Mouse (Mus musculus): Measurements from ENCODE around the gene Barx1. TPM values are rescaled to one million over a fixed set of nuclear protein-coding genes. Genes with fewer than 3 reads are reported as not detected.

Gene Barx1
- polyA plus RNA-seq, 2 experiments: 0.11 to 0.49 TPM

- DNase-seq (ENCODE audit: low read depth in 3 of 3, low spot score in 3 of 3): peak; percentile 70
- Histone ChIP-seq H3K9me3 (ENCODE audit: control insufficient read depth, low read length) (no peaks in the 10 kb centered on the region), H3K27me3 (ENCODE audit: control insufficient read depth, insufficient read depth, low read length) (peaks cover 16% of the 10 kb centered on the region), H3K4me1 (replicated peaks; ENCODE audit: control insufficient read depth in 2 of 2, insufficient read depth in 2 of 2, low read length in 1 of 2) (peaks cover 2% of the 10 kb centered on the region in 2 experiments; a peak in 2 of 4 replicates), H3K4me2 (ENCODE audit: low read depth) (peak within 1 kb of the TSS; percentile 72), H3K36me3 (replicated peaks; ENCODE audit: control insufficient read depth, insufficient read depth, low read depth) (no peaks in the 10 kb centered on the region), H3K9ac (replicated peaks) (peak within 1 kb of the TSS; percentile 14; the same call in 1 of the 2 replicates), H3K27ac (no peak within 1 kb of the TSS), H3K4me3 (ENCODE audit: insufficient read depth in 1 of 2, low read depth in 2 of 2, low read length in 2 of 2) (peak within 1 kb of the TSS; percentile 48 to 50)
- no peak for TF ChIP-seq CTCF (IDR thresholded peaks at IDR 0.05; ENCODE audit: low read depth)
- TF ChIP-seq EP300 (IDR thresholded peaks at IDR 0.05; ENCODE audit: low read depth): no peak
- 4% methylated on average over 68 of the region's 76 CpGs for WGBS (ENCODE audit: insufficient replicate concordance)
- peak; percentile 99 for ATAC-seq (ENCODE audit: insufficient read depth)
These were observed 37.2 kb upstream of the Barx1 start, which contains the start of gene Ptpdc1 for GRCm38 (mm10) chr13:48625433-48626184. Gene Ptpdc1 (minus strand): TSS chr13:48625664.

GRCm38 (mm10) chr13:48631691-48632090 is 31.1 kb upstream of the Barx1 start:
- TF ChIP-seq CTCF (IDR thresholded peaks at IDR 0.05; ENCODE audit: low read depth) (no peak), EP300 (IDR thresholded peaks at IDR 0.05; ENCODE audit: low read depth) (no peak)
- H3K4me2 ChIP-seq (ENCODE audit: low read depth): no peak overlapping the region
- no peak overlapping the region for H3K4me3 ChIP-seq (ENCODE audit: insufficient read depth in 1 of 2, low read depth in 2 of 2, low read length in 2 of 2)
- H3K27me3 ChIP-seq (ENCODE audit: control insufficient read depth, insufficient read depth, low read length): no peaks in the 10 kb centered on the region; the same call in none of the 2 replicates
- no peak for ATAC-seq (ENCODE audit: insufficient read depth)
- no peaks in the 10 kb centered on the region for H3K9me3 ChIP-seq (ENCODE audit: control insufficient read depth, low read length)
- no peaks in the 10 kb centered on the region for H3K36me3 ChIP-seq (replicated peaks; ENCODE audit: control insufficient read depth, insufficient read depth, low read depth)
- no peak for DNase-seq (ENCODE audit: low read depth in 3 of 3, low spot score in 3 of 3)
- H3K4me1 ChIP-seq (replicated peaks; ENCODE audit: control insufficient read depth in 2 of 2, insufficient read depth in 2 of 2, low read length in 1 of 2): no peaks in the 10 kb centered on the region
- no peak overlapping the region for H3K27ac ChIP-seq
- 55% methylated on average over 5 of the region's 5 CpGs for WGBS (ENCODE audit: insufficient replicate concordance)
- H3K9ac ChIP-seq (replicated peaks): no peak overlapping the region

- TF ChIP-seq EP300 (IDR thresholded peaks at IDR 0.05; ENCODE audit: low read depth) (no peak), CTCF (IDR thresholded peaks at IDR 0.05; ENCODE audit: low read depth) (no peak)
- 31% methylated on average over 2 of the region's 2 CpGs for WGBS (ENCODE audit: insufficient replicate concordance)
- ATAC-seq (ENCODE audit: insufficient read depth): no peak
These were observed 25.1 kb upstream of the Barx1 start for GRCm38 (mm10) chr13:48637706-48638105.

GRCm38 (mm10) chr13:48639570-48639969 is 23.2 kb upstream of the Barx1 start:
- no peaks in the 10 kb centered on the region for H3K36me3 ChIP-seq (replicated peaks; ENCODE audit: control insufficient read depth, insufficient read depth, low read depth)
- H3K27me3 ChIP-seq (ENCODE audit: control insufficient read depth, insufficient read depth, low read length): no peaks in the 10 kb centered on the region; the same call in 1 of the 2 replicates
- no peak overlapping the region for H3K27ac ChIP-seq
- no peak overlapping the region for H3K4me2 ChIP-seq (ENCODE audit: low read depth)
- TF ChIP-seq CTCF (IDR thresholded peaks at IDR 0.05; ENCODE audit: low read depth) (peak; percentile 83), EP300 (IDR thresholded peaks at IDR 0.05; ENCODE audit: low read depth) (no peak)
- H3K9ac ChIP-seq (replicated peaks): no peak overlapping the region
- peak in 1 of 3 experiments; percentile 22 for DNase-seq (ENCODE audit: low read depth in 3 of 3, low spot score in 3 of 3)
- H3K4me3 ChIP-seq (ENCODE audit: insufficient read depth in 1 of 2, low read depth in 2 of 2, low read length in 2 of 2): no peak overlapping the region
- H3K4me1 ChIP-seq (replicated peaks; ENCODE audit: control insufficient read depth in 2 of 2, insufficient read depth in 2 of 2, low read length in 1 of 2): no peaks in the 10 kb centered on the region
- ATAC-seq (ENCODE audit: insufficient read depth): no peak
- H3K9me3 ChIP-seq (ENCODE audit: control insufficient read depth, low read length): no peaks in the 10 kb centered on the region

More at GRCm38 (mm10) chr13:48637706-48638105, 25.1 kb upstream of the Barx1 start:
- DNase-seq (ENCODE audit: low read depth in 3 of 3, low spot score in 3 of 3): no peak
- no peak overlapping the region for H3K9ac ChIP-seq (replicated peaks)
- H3K27me3 ChIP-seq (ENCODE audit: control insufficient read depth, insufficient read depth, low read length): no peaks in the 10 kb centered on the region; the same call in 1 of the 2 replicates
- no peak overlapping the region for H3K4me2 ChIP-seq (ENCODE audit: low read depth)
- H3K4me3 ChIP-seq (ENCODE audit: insufficient read depth in 1 of 2, low read depth in 2 of 2, low read length in 2 of 2): no peak overlapping the region
- no peaks in the 10 kb centered on the region for H3K36me3 ChIP-seq (replicated peaks; ENCODE audit: control insufficient read depth, insufficient read depth, low read depth)
- H3K4me1 ChIP-seq (replicated peaks; ENCODE audit: control insufficient read depth in 2 of 2, insufficient read depth in 2 of 2, low read length in 1 of 2): no peaks in the 10 kb centered on the region
- H3K9me3 ChIP-seq (ENCODE audit: control insufficient read depth, low read length): no peaks in the 10 kb centered on the region
- H3K27ac ChIP-seq: no peak overlapping the region

GRCm38 (mm10) chr13:48643072-48643471 is 19.7 kb upstream of the Barx1 start:
- ATAC-seq (ENCODE audit: insufficient read depth): no peak
- no peaks in the 10 kb centered on the region for H3K27me3 ChIP-seq (ENCODE audit: control insufficient read depth, insufficient read depth, low read length)
- no peaks in the 10 kb centered on the region for H3K36me3 ChIP-seq (replicated peaks; ENCODE audit: control insufficient read depth, insufficient read depth, low read depth)
- 62% methylated on average over 6 of the region's 6 CpGs for WGBS (ENCODE audit: insufficient replicate concordance)
- no peak overlapping the region for H3K4me2 ChIP-seq (ENCODE audit: low read depth)
- no peak overlapping the region for H3K9ac ChIP-seq (replicated peaks)
- no peak for TF ChIP-seq EP300 (IDR thresholded peaks at IDR 0.05; ENCODE audit: low read depth)
- no peak for TF ChIP-seq CTCF (IDR thresholded peaks at IDR 0.05; ENCODE audit: low read depth)
- DNase-seq (ENCODE audit: low read depth in 3 of 3, low spot score in 3 of 3): no peak
- no peaks in the 10 kb centered on the region; the same call in 1 of the 2 replicates for H3K9me3 ChIP-seq (ENCODE audit: control insufficient read depth, low read length)
- no peaks in the 10 kb centered on the region for H3K4me1 ChIP-seq (replicated peaks; ENCODE audit: control insufficient read depth in 2 of 2, insufficient read depth in 2 of 2, low read length in 1 of 2)
- H3K4me3 ChIP-seq (ENCODE audit: insufficient read depth in 1 of 2, low read depth in 2 of 2, low read length in 2 of 2): no peak overlapping the region
- H3K27ac ChIP-seq: no peak overlapping the region

Data from liver, embryonic 14.5 days (tissue).